8 mouse cellular contexts compared by ENCODE assay signal in genomic region chr5:115327610-115328548, GRCm38 (mm10). TPM values are rescaled to one million over a fixed set of nuclear protein-coding genes. Genes with fewer than 3 reads are reported as not detected.
DNase-seq lines count a peak whose midpoint lies in the region; ATAC-seq and TF ChIP-seq lines count a peak whose summit lies in the region.

No protein-coding gene starts in this region.

- under 1% methylated on average over 55 of the region's 55 CpGs for WGBS in lung, adult 2 months
- WGBS in forebrain, embryonic 14.5 days: under 1% methylated on average over 53 of the region's 55 CpGs
- whole genome bisulfite sequencing in lung, embryonic 14.5 days: under 1% methylated on average over 55 of the region's 55 CpGs

- H3K9me3 ChIP-seq in forebrain, embryonic 14.5 days (replicated peaks; ENCODE audit: control insufficient read depth, low read length): no peaks in the 10 kb centered on the region
- H3K9me3 ChIP-seq in lung, embryonic 14.5 days (ENCODE audit: low read depth, low read length): no peaks in the 10 kb centered on the region

- peak; percentile 36 for ATAC-seq in forebrain, embryonic 14.5 days
- peak; percentile 21 for ATAC-seq in lung, embryonic 14.5 days (ENCODE audit: insufficient read depth)

- H3K27me3 ChIP-seq in forebrain, embryonic 14.5 days (replicated peaks; ENCODE audit: control insufficient read depth, insufficient read depth, low read length): no peaks in the 10 kb centered on the region
- H3K27me3 ChIP-seq in lung, embryonic 14.5 days (ENCODE audit: insufficient read depth, low read length): no peaks in the 10 kb centered on the region

- H3K36me3 ChIP-seq in forebrain, embryonic 14.5 days (ENCODE audit: control insufficient read depth, insufficient read depth, low read length): peaks cover 32% of the 10 kb centered on the region
- peaks cover 35% of the 10 kb centered on the region for H3K36me3 ChIP-seq in lung, embryonic 14.5 days (ENCODE audit: insufficient read depth)

- no peak for TF ChIP-seq CTCF in lung, adult 2 months (IDR thresholded peaks at IDR 0.05; ENCODE audit: insufficient read depth, low read length)
- no peak for TF ChIP-seq CTCF in lung, embryonic 14.5 days (IDR thresholded peaks at IDR 0.05; ENCODE audit: low read depth)

- peak overlapping the region; percentile 93 for H3K9ac ChIP-seq in forebrain, embryonic 14.5 days (ENCODE audit: low read length)
- peak overlapping the region; percentile 94 for H3K9ac ChIP-seq in lung, embryonic 14.5 days

- H3K4me2 ChIP-seq in forebrain, embryonic 14.5 days (ENCODE audit: low read length): peak overlapping the region; percentile 64
- H3K4me2 ChIP-seq in lung, embryonic 14.5 days: peak overlapping the region; percentile 89

- peaks cover 5% of the 10 kb centered on the region for H3K4me1 ChIP-seq in lung, adult 2 months (ENCODE audit: control insufficient read depth, insufficient read depth, low read length)
- H3K4me1 ChIP-seq in brown adipose tissue, adult 24 weeks (ENCODE audit: control insufficient read depth, insufficient read depth, insufficient read length, low read length): 0 out of 2 replicates have a peak, but pooled peaks cover 3% of the 10 kb centered on the region
- peaks cover 17% of the 10 kb centered on the region for H3K4me1 ChIP-seq in forebrain, embryonic 14.5 days (ENCODE audit: control insufficient read depth, insufficient read depth, low read length)
- H3K4me1 ChIP-seq in lung, embryonic 14.5 days (ENCODE audit: insufficient read depth): peaks cover 5% of the 10 kb centered on the region; the same call in 1 of the 2 replicates

- TF ChIP-seq POLR2A in lung, adult 2 months (IDR thresholded peaks at IDR 0.05; ENCODE audit: borderline replicate concordance, extremely low read depth, low read depth, low read length): no peak

- peak overlapping the region; percentile 81 for H3K4me3 ChIP-seq in lung, adult 2 months (replicated peaks; ENCODE audit: extremely low read depth, low read depth, low read length)
- H3K4me3 ChIP-seq in brown adipose tissue, adult 24 weeks (ENCODE audit: insufficient read depth, low read depth, low read length): peak overlapping the region; percentile 71
- H3K4me3 ChIP-seq in forebrain, embryonic 14.5 days (ENCODE audit: low read depth, low read length): peak overlapping the region; percentile 94
- H3K4me3 ChIP-seq in lung, embryonic 14.5 days (ENCODE audit: low read depth, low read length): peak overlapping the region; percentile 95

- peak overlapping the region; percentile 48; the same call in 1 of the 2 replicates for H3K27ac ChIP-seq in brown adipose tissue, adult 24 weeks (replicated peaks; ENCODE audit: low read depth, low read length)
- peak overlapping the region; percentile 75 for H3K27ac ChIP-seq in forebrain, embryonic 14.5 days (ENCODE audit: low read depth, low read length)
- peak overlapping the region; percentile 86 for H3K27ac ChIP-seq in lung, embryonic 14.5 days (ENCODE audit: low read depth)

- peak; percentile 36 for DNase-seq in lung, adult 2 months
- no peak for DNase-seq in lung, postnatal 25 days (ENCODE audit: low spot score)
- DNase-seq in forebrain, embryonic 14.5 days (ENCODE audit: low spot score): peak; percentile 30
- DNase-seq in induced T-regulatory cell, adult 2 months (ENCODE audit: low read depth): peak; percentile 51
- peak; percentile 40 for DNase-seq in lung, embryonic 14.5 days
- peak; percentile 33 for DNase-seq in retina, embryonic 14.5 days (ENCODE audit: low spot score)
- DNase-seq in urinary bladder, postnatal 14 days (ENCODE audit: low spot score): no peak

RNA-seq across cellular contexts. Expression of gene Srsf9, which starts 0.9 kb away (rescaled TPM):
- polyA plus RNA-seq in lung, adult 2 months (2012; rRNA removed): 46.0 and 49.0 TPM in 2 replicates
- polyA plus RNA-seq in brown adipose tissue, adult 24 weeks (2012; ENCODE audit: insufficient read depth, insufficient read length, missing spikeins): 40.6 and 50.7 TPM in 2 replicates
- polyA plus RNA-seq in forebrain, embryonic 14.5 days (2014; fragmentation: Nextera tagmentation; extraction: Ambion mirVana): 165 and 169 TPM in 2 replicates
- polyA plus RNA-seq in lung, embryonic 14.5 days (2014; fragmentation: Nextera tagmentation; extraction: Ambion mirVana): 286 and 291 TPM in 2 replicates

RNA-seq across cellular contexts. Expression of gene Gatc, which starts 13.1 kb away (rescaled TPM):
- 11.3 and 12.0 TPM in 2 replicates for polyA plus RNA-seq in lung, adult 2 months (2012; rRNA removed)
- 35.7 and 45.5 TPM in 2 replicates for polyA plus RNA-seq in brown adipose tissue, adult 24 weeks (2012; ENCODE audit: insufficient read depth, insufficient read length, missing spikeins)
- polyA plus RNA-seq in forebrain, embryonic 14.5 days (2014; fragmentation: Nextera tagmentation; extraction: Ambion mirVana): 30.1 and 32.9 TPM in 2 replicates
- polyA plus RNA-seq in lung, embryonic 14.5 days (2014; fragmentation: Nextera tagmentation; extraction: Ambion mirVana): 35.0 and 37.5 TPM in 2 replicates

RNA-seq across cellular contexts. Expression of gene Triap1, which starts 13.1 kb away (rescaled TPM):
- polyA plus RNA-seq in lung, adult 2 months (2012; rRNA removed): 9.2 and 10.8 TPM in 2 replicates
- polyA plus RNA-seq in brown adipose tissue, adult 24 weeks (2012; ENCODE audit: insufficient read depth, insufficient read length, missing spikeins): 33.2 and 38.6 TPM in 2 replicates
- polyA plus RNA-seq in forebrain, embryonic 14.5 days (2014; fragmentation: Nextera tagmentation; extraction: Ambion mirVana): 56.4 and 57.6 TPM in 2 replicates
- 61.9 and 62.6 TPM in 2 replicates for polyA plus RNA-seq in lung, embryonic 14.5 days (2014; fragmentation: Nextera tagmentation; extraction: Ambion mirVana)

RNA-seq across cellular contexts. Expression of gene Cox6a1, which starts 20.9 kb away (rescaled TPM):
- 2,050 and 2,118 TPM in 2 replicates for polyA plus RNA-seq in lung, adult 2 months (2012; rRNA removed)
- 4,430 and 5,347 TPM in 2 replicates for polyA plus RNA-seq in brown adipose tissue, adult 24 weeks (2012; ENCODE audit: insufficient read depth, insufficient read length, missing spikeins)
- 1,083 and 1,200 TPM in 2 replicates for polyA plus RNA-seq in forebrain, embryonic 14.5 days (2014; fragmentation: Nextera tagmentation; extraction: Ambion mirVana)
- polyA plus RNA-seq in lung, embryonic 14.5 days (2014; fragmentation: Nextera tagmentation; extraction: Ambion mirVana): 842 and 846 TPM in 2 replicates

RNA-seq across cellular contexts. Expression of gene Dynll1, which starts 27.1 kb away (rescaled TPM):
- polyA plus RNA-seq in lung, adult 2 months (2012; rRNA removed): 314 and 332 TPM in 2 replicates
- 93.6 and 365 TPM in 2 replicates for polyA plus RNA-seq in brown adipose tissue, adult 24 weeks (2012; ENCODE audit: insufficient read depth, insufficient read length, missing spikeins)
- 1,615 and 1,740 TPM in 2 replicates for polyA plus RNA-seq in forebrain, embryonic 14.5 days (2014; fragmentation: Nextera tagmentation; extraction: Ambion mirVana)
- 1,568 and 1,614 TPM in 2 replicates for polyA plus RNA-seq in lung, embryonic 14.5 days (2014; fragmentation: Nextera tagmentation; extraction: Ambion mirVana)

Comparison
In these comparisons a context has a peak if more than half of its experiments do, and no peak if none do; other contexts are left out.
1. DNase-seq: peak in lung, adult 2 months (single experiment), forebrain, embryonic 14.5 days (single experiment), induced T-regulatory cell, adult 2 months (single experiment), lung, embryonic 14.5 days (single experiment) and retina, embryonic 14.5 days (single experiment); none in lung, postnatal 25 days (single experiment) and urinary bladder, postnatal 14 days (single experiment).
2. Peak in every context shown above with its lines, with median percentiles within 50 percentile points of each other: H3K4me3 ChIP-seq and H3K27ac ChIP-seq.